Mouse (Mus musculus): ENCODE results near the gene Tnfrsf4.
A peak's percentile ranks its signal among the peaks of the same experiment; 100 is the strongest.

Gene Tnfrsf4

GRCm38 (mm10) chr4:156013637-156014036, at the start of gene Tnfrsf4:
TSS of gene Tnfrsf4 (plus strand) at chr4:156013843.
- DNase-seq (ENCODE audit: low spot score in 2 of 2) = no peak

GRCm38 (mm10) chr4:155964396-155964795, 49.2 kb upstream of the Tnfrsf4 start:
- no peak for DNase-seq (ENCODE audit: low spot score in 2 of 2)

GRCm38 (mm10) chr4:155969043-155969653, 44.5 kb upstream of the Tnfrsf4 start:
- no peak for DNase-seq (ENCODE audit: low spot score in 2 of 2)

- no peak for DNase-seq (ENCODE audit: low spot score in 2 of 2)
Measured at GRCm38 (mm10) chr4:155970286-155970685, 43.4 kb upstream of the Tnfrsf4 start.

GRCm38 (mm10) chr4:155972651-155973050, 41.0 kb upstream of the Tnfrsf4 start:
- DNase-seq (ENCODE audit: low spot score in 2 of 2) = no peak

GRCm38 (mm10) chr4:155973239-155973638, 40.4 kb upstream of the Tnfrsf4 start:
- no peak for DNase-seq (ENCODE audit: low spot score in 2 of 2)

- no peak for DNase-seq (ENCODE audit: low spot score in 2 of 2)
Measured at GRCm38 (mm10) chr4:155981436-155982082, 32.1 kb upstream of the Tnfrsf4 start.

GRCm38 (mm10) chr4:155983788-155984187, 29.9 kb upstream of the Tnfrsf4 start:
- no peak for DNase-seq (ENCODE audit: low spot score in 2 of 2)

- no peak for DNase-seq (ENCODE audit: low spot score in 2 of 2)
Measured at GRCm38 (mm10) chr4:155991211-155991907, 22.3 kb upstream of the Tnfrsf4 start.

- peak in 1 of 2 experiments; percentile 76 for DNase-seq (ENCODE audit: low spot score in 2 of 2)
Measured at GRCm38 (mm10) chr4:155991908-155992230, 21.8 kb upstream of the Tnfrsf4 start.

GRCm38 (mm10) chr4:155992241-155992905, 21.3 kb upstream of the Tnfrsf4 start, which contains the start of the genes B3galt6 and Sdf4:
TSS of gene B3galt6 (minus strand) at chr4:155992649.
TSS of gene Sdf4 (plus strand) at chr4:155992872.
- DNase-seq (ENCODE audit: low spot score in 2 of 2) = peak in 1 of 2 experiments; percentile 87

GRCm38 (mm10) chr4:155992906-155993547, 20.6 kb upstream of the Tnfrsf4 start:
- peak; percentile 91 to 94 for DNase-seq (ENCODE audit: low spot score in 2 of 2)

GRCm38 (mm10) chr4:155993606-155994005, 20.0 kb upstream of the Tnfrsf4 start:
- DNase-seq (ENCODE audit: low spot score in 2 of 2) = no peak

GRCm38 (mm10) chr4:156004109-156004508, 9.5 kb upstream of the Tnfrsf4 start:
- no peak for DNase-seq (ENCODE audit: low spot score in 2 of 2)

- DNase-seq (ENCODE audit: low spot score in 2 of 2) = no peak
Measured at GRCm38 (mm10) chr4:156008369-156008768, 5.3 kb upstream of the Tnfrsf4 start.

- no peak for DNase-seq (ENCODE audit: low spot score in 2 of 2)
Measured at GRCm38 (mm10) chr4:156014436-156014835, 793 bp downstream of the Tnfrsf4 start.

GRCm38 (mm10) chr4:156019771-156020170, 6.1 kb downstream of the Tnfrsf4 start:
- no peak for DNase-seq (ENCODE audit: low spot score in 2 of 2)

- DNase-seq (ENCODE audit: low spot score in 2 of 2) = no peak
Measured at GRCm38 (mm10) chr4:156021381-156021780, 7.7 kb downstream of the Tnfrsf4 start.

- no peak for DNase-seq (ENCODE audit: low spot score in 2 of 2)
Measured at GRCm38 (mm10) chr4:156021942-156022419, 8.3 kb downstream of the Tnfrsf4 start.

- no peak for DNase-seq (ENCODE audit: low spot score in 2 of 2)
Measured at GRCm38 (mm10) chr4:156023520-156023919, 9.9 kb downstream of the Tnfrsf4 start.

GRCm38 (mm10) chr4:156024184-156024583, 10.5 kb downstream of the Tnfrsf4 start:
- DNase-seq (ENCODE audit: low spot score in 2 of 2) = no peak

- DNase-seq (ENCODE audit: low spot score in 2 of 2) = peak in 1 of 2 experiments; percentile 45
Measured at GRCm38 (mm10) chr4:156026013-156026412, 12.4 kb downstream of the Tnfrsf4 start, which contains the start of gene Tnfrsf18. TSS of gene Tnfrsf18 (plus strand) at chr4:156026164.

All from frontal cortex, postnatal 10 days (tissue).